Mouse (Mus musculus): ENCODE measurements around the gene Slc25a40. TPM values are rescaled to one million over a fixed set of nuclear protein-coding genes. Genes with fewer than 3 reads are reported as not detected.

Gene Slc25a40
- 8.5 and 14.3 TPM in 2 replicates for polyA plus RNA-seq (2012; rRNA removed)

DNA sequence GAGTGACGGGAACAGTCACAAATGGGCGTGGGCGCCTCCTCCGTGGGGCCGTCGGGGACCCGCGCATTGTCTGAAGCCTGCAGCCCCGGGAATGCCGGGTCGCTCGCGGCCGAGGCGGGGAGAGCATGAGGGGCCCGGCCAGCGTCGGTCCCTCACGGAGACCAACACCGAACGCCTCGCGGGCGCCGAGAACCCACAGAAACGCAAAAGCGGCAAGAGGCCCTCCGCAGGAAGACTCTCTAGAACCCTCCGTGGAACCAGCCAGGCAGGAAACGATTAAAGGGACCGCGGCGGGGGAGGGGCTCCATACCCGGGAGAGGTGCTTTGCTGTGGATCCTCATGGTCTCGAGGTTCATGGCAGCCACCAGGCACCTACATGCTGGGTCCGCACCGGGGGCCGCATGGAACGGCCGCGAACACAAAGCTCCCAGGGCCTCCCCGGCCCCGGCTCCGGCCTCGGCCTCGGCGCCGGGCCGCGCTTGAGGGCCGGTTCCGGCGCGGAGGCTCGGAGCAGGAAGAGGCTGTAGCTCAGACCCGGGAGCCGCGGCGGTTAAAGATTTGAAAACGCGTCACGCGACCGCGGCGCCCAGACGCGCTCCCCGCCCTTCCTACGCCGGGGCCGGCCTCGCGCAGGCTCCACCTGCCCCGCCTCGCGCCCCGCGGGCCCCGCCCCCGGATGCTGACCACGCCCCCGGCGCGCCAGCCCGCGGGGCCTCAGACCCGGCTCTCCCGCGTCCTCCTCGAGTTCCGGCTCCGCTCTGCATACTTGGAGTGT lies at the start of gene Slc25a40, which contains the start of gene Dbf4:
TSS of gene Slc25a40 (plus strand) at position 694 of the 775 bp plus-strand sequence.
TSS of gene Dbf4 (minus strand) at position 560 of the 775 bp plus-strand sequence.

Other genes with a start within 250 kb of the Slc25a40 start
- 8.6 and 9.2 TPM in 2 replicates for gene Adam22, start 54.7 kb upstream of the Slc25a40 start, polyA plus RNA-seq (2012; rRNA removed)
- gene Dbf4, start 134 bp upstream of the Slc25a40 start, polyA plus RNA-seq (2012; rRNA removed) = 68.1 and 68.8 TPM in 2 replicates
- 9.0 and 9.4 TPM in 2 replicates for gene Rundc3b, start 200.1 kb downstream of the Slc25a40 start, polyA plus RNA-seq (2012; rRNA removed)
- gene Abcb1a, start 237.2 kb downstream of the Slc25a40 start, polyA plus RNA-seq (2012; rRNA removed) = 1.1 and 1.4 TPM in 2 replicates